Mouse (Mus musculus) thymus, adult 18-20 months (tissue): ENCODE measurements around the gene Cyb5rl.

ENCODE experiments used
- DNase-seq, 2 experiments: peaks; one replicate each; pipeline ENCODE4 v3.0.0; 2022; ENCODE audit warnings: mixed read lengths in 2 of 2

The Cyb5rl gene

DNA sequence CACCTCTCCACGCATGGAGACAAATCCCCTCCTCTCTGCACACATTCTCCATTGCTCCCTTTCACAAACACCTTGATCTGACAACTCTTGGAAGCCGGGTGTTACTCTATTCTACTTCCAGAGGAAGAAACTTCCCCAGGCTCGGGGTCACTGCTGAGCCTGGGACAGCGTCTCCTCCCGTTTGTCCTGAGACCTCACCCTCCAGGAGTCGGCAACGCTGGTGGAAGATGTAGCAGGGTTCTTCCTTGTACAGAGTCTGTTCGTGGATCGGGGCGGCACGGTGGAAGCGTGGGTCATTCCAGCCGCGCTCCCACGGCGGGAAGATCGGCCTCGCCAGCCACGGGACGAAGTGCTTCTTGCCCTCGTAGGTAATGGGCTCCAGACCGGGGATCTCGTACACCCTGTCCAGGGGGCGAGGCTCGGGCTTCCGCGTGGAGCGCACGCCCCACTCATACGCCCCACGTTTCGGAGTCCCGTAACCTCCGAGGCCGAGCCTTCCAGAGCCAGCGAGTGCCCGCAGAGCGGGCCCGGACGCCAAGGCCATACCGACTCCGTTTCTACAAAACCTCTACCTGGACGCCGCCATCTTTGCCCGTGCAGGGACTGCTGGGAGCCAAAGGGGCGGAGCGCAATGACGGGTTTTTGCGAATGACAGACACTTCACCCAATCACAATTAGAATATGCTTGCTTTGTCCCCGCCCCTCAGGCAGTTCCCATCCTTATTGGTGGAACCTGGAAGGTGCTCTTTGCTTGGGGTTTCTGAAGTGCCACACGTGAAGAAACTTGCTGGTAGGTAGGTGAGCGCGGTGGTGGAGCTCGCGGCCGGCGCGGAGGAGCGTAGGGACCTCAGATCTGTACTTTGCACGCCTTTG, at the start of gene Cyb5rl, which contains the start of gene Mrpl37:
Gene Cyb5rl, plus strand, starts transcription at position 737 of the 873 bp plus-strand sequence.
Gene Mrpl37, minus strand, starts transcription at position 617 of the 873 bp plus-strand sequence.
- DNase-seq: peak; percentile 90 to 94

DNA sequence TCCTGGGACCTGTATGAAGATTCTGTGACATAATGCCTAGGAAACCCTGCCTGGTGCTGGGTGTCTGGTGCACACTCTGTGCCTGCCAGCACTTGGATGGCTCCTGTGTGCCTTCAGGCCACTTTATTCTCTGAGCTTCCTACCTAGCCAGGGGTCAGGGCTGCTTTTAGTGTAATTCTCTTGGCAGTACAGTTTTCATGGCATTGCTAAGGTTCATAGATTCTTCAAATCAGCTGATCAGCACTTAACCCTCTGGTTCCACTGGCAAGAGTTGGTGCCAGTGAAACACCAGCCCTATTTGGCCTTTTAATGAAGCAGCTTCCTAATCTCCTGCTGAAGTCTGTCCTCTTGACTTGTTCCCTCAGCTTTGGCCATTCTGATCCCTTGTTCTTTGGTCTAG, 49.5 kb upstream of the Cyb5rl start:
- no peak for DNase-seq

DNA sequence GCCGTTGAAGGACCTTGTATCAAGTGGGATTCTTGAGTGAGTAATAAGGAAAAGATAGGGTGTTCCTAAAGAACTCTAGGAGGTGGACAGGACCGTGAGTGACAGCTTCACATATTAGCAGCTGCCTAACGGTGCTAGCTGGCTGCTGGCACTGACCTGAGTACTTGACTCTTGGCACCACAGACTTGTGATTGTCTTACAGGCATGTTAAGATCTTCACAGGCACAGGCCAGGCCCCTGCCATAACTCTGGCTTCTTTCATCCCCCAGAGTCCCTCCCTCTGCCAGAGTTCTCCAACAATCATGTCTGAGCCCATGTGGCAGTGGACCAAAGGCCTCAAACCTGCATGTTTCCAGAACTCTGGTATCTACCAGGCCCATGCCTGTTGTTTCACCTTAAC, 48.3 kb upstream of the Cyb5rl start:
- no peak for DNase-seq

DNA sequence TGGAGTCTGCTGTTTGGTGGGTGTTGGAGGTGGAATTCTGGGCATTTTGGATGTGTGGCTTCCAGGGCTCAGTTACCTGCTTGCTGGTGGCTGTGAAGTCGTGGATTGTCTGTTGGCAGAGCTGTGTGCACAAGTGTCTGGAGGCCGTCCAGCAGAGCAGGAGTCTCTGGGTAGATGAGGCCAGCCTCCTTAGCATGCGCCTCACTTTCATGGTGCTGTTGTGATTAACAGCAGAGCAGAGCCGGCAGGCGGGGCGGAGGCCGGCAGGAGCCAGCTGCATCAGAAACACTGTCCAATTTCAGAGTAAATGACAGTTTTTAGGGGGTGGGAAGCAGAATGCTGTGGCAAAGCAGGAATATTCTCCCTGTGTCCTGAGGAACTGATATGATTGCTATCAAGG, 47.8 kb upstream of the Cyb5rl start:
- no peak for DNase-seq

DNA sequence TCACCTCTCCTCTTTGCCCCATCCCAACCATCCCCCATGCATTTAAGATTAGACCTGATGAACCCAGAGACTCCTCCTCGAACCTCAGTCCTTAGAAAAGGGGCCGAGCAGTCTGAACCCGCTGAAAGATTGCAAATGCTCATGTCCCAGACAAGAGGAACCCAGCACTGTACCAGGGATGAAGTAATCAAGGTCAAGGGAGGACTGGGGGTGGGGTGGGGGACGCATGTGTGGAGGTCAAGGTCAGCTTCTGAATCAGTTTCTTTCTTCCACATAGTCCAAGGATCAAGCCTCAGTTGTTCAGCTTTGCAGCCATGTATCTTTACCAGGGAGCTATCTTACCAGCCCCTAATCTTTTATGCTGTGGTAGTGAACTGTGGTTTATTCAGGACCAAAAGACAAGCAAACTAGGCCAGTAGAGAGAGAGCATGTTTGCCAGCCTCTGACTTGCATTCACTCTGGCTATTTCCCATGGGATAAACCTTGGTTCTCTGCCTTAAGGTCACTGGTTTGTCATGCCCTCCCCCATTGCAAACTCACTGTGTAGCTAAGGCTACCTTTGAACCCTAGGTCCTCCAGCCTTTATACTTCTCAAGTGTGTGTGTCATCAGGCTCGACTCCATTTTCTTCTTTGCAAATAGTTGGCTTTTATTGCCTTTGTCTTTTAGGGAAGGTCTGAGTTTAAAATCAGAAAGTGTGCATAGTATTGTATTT, 46.3 kb upstream of the Cyb5rl start:
- DNase-seq: no peak

DNA sequence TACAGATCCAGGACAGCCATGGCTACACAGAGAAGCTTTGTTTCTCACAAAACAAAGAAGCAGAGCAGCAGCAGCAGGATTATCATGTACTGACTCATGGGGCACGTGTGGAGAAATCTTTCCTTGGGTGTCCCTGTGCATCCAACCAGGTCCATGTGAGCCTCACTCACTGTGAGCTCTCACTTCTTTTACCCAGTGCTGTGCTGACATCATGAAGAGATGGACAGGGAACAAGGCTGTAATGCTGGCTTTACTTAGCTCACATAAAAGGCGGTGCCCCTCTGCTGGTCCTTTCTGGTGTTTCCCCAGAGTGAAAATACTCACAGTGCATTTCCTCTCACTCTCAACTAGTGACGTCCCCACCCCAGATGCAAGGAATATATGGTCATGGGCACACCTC, 45.3 kb upstream of the Cyb5rl start:
- DNase-seq: no peak

DNA sequence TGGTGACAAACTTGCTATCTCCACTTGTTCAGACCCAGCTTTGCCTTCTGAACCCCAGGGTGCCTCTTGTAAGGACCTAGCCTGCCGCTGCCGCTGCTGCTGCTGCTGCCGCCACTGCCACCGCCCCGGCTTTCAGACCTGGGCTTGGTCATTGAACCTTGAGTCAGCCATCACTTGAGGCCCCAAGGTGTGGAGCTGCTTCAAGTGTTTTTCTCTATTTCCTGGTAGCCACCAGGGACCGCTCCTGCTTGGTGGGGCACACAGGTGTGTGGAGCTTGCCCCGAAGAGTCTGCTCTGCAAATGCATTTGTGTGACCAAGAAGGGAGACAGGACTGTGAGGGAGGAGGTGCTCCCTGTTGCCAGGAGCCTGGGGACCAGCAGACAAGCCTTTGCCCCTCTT, 41.9 kb upstream of the Cyb5rl start:
- DNase-seq: no peak

DNA sequence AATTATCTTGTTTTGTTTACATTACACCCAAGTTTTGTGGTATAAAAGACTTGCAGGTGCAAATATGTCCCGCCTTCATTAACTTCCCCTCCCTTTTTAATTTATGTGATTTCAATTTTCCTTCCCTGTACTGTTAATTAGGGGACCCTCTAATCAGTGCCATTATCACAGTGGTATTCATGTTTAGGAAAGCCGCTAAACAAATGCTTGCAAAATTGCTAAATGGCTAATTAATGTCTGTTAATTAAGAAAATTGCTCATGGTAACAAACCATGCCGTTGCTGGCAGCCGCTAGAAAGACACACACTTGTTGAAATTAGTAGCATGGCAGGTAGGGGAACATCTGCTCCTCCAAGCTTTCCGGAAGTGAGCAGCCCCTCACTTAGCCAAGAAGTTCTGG, 41.4 kb upstream of the Cyb5rl start:
- no peak for DNase-seq

DNA sequence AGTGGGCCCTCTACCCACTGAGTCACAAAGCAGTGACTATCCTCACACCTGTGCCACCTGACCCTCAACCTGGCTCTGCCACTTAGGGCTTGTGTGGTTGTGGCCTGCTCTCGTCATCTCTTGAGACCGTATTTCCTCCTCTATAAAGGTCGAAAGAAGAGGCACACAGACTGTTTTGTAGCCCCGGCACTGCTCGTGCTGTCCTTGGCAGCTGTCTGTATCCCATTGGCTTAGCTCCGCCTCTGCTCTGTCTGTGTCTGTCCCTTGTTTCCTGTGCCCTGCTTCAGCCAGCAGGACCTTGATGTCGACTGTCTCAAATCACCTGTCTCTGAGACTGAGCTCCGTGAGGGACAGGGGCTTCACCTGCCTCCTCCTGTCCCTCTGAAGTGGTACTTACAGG, 40.3 kb upstream of the Cyb5rl start:
- DNase-seq: no peak

DNA sequence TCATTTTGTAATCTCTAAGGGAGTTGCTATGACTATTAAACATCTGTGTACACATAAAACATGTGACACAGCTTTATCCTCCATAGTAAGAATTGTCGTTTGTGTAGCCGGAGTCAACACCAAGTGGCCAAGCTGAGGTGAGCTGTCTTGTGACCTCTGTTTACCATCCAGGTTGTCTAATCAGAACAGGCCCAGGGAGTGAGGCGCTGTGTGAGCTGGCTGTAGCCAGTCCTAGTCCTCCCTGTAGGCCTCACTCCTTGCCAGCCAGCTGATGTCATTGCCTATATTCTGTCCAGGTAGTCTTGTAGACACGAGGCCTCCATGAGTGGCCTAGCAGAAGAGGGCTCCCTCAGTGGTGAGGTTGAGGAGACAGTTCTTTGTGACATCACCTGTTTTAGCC, 31.1 kb upstream of the Cyb5rl start:
- DNase-seq: no peak

DNA sequence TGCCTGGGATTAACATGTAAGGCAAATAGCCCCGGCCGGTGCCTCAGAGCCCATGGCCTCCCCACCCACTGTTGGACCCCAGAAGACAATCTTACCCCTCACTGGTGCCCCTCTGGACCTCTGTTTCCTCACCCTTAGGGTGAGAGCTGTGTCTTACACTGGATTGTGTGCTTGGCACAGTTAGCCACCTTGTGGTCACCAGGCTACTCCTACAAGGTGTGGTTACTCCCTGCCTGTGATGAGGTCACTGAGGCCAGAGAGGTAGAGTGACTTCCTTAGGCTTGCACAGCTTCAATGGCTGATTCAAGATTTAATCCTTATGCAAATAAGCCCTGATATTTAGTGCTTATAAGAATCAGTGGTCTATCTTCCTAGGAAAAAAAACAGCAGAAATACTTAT, 29.8 kb upstream of the Cyb5rl start:
- DNase-seq: no peak

DNA sequence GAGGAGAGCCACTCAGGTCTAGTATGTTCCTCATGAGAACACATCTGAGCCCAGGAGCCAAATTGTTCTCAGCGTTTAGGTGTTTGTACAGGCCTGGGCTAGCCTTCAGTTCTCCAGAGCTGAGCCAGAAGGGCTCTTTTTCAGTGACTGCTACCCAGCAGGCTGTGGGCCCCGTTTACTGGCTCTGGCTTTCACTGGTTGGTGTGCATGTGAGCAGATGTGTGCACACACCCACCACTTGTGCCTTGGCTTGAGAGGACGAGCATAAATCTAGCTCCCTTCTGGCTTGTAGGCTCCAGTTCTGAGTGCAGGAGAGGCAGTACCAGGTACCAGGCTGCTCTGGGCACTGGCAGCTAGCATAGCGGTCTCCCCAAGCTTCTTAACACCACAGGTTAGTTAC, 28.5 kb upstream of the Cyb5rl start:
- no peak for DNase-seq

DNA sequence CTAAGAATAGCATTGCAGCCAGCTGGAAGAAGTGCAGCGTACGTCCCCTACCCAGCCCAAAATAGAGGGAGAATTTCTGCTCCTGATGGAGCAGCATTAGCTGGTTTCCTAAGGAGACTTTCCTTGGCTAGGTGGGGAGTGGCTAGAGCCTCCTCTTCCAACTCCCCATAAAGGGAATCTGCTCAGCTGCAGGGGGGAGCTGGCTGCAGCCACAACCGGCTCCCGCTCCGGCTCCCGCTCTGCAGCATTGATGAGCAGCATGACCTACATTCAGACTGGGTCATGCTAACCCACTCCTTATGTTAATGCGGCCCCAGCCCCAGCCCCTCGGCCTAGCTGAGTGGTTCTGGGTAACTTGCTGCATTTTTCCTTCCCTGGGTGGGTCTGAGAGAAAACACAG, 27.5 kb upstream of the Cyb5rl start:
- no peak for DNase-seq

DNA sequence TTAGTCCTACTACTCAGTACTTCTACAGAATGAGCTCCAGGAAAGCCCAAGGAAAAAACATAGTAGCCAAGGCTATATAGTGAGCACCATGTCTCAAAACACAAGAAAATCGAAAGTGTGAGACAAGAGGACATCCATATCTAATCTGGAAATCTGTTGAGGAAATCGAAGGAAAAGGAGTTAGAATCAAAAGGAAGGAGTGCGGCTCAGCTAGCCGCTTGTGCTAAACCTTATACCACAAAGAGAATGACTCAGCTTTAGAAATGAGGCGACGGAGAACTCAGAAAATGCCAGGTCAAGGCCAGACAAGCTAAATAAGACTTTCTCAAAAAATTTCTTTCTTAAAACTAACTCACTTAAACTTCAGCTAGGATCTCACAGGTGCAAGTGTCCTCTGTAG, 24.5 kb upstream of the Cyb5rl start:
- DNase-seq: no peak

DNA sequence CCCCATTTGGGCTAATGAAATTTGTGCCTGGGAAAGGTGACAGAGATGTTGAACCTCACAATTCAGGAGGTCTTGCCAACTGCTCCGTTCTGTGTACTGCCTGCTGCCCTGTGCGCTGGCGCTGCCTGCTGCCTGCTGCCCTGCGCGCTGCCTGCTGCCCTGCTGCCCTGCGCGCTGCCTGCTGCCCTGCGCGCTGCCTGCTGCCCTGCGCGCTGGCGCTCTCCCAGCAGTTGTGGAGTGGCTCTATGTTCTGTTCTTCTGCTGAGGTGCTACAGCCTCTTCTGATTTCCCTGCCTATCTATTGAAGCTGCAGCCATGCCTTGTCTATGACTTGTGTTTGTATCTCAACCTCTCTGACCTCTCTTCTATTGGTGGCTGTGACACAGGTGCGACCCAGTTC, 21.6 kb upstream of the Cyb5rl start:
- DNase-seq: no peak

DNA sequence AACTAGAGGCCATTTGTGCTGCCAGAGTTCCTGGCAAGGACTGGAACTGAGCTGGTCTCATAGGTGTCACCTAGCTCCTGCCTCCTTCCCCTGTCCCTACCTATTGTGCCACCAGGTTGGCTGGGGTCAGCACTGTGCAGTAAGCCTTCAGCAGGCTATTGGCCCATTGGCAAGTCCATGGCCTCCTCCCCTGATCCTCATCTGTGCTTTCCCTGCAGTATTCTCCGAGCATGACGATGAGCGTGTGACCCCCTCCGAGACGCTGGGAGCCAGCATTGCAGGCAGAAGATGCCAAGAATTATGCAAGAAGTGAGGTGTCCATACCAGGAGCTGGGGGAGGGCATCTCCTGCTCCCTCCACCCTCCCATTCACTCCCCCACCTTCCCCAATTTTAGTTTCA, 19.0 kb upstream of the Cyb5rl start:
- DNase-seq: no peak

DNA sequence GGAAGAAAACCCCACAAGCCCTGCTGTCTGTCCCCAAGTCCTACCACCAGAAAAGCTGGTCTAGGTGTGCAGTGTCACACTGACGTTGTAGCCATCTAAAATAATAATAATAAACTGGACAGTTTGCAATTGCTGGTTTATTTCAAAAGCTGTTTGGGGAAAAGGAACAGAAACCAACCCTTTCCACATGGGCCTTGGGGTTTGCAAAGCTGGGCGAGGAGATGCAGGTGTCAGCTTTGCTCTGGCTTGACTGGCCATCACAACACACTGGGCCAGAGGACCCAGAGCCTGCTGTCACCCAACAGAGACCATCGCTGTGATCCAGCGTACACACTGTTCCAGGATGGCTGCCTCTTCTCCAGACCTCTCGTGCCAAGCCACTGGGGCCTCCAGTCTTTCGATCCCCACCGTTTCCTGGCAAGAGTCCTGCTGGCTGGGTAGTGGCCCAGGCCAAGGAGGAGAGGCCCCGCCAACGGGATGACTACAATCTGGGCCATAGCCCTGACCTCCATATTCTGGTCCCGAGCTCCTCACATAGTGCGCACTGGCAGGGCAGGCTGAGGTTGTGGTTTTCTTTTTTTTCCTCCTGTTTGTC, 18.1 kb upstream of the Cyb5rl start:
- DNase-seq: no peak

DNA sequence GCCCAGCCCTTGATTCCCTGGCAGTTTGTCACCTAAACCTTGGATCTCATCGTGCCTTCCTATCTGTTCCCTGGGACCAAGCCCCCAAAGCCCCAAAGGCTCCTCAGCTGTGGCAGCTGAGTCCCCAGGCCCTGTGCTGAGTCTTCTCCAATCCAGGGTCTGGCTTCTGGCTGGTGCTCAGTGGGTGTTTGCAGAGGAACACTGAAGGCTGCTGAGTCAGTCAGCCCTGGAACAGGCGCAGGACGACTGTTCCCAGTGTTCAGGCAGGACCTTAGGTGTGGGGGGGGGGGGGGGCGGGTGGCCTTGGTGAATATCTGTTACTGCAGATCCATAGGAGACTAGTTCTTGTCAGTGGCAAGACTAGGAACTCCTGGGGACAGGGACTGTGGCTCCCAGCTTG, 14.9 kb upstream of the Cyb5rl start:
- no peak for DNase-seq

DNA sequence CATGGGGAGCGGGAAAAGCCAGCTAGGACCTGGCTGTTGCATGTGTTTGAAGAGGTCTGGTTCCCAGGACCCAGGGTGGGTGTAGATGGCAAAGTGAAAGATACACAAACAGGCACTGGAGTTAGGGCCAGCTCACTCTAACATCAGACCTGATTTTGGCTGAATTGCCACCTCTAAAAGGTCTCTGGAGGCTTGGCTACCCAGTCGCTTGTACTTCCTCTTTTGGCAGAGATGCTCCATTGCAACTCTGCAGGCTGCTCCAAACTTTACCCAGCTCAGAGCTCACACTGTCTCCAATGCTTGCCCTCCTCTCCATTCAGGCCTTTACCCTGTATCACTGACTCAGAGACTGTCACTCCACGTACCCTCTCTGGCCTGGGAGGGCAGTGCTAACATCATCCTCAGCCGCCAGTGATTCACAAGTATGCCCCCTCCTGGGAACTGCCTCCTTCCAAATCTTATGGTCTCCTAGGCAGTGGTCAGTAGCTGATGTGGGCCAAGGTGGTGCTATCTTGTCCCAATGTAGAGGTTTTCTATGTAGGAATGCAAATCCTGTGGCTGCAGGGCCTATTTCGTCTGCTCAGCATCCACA, 13.7 kb upstream of the Cyb5rl start:
- no peak for DNase-seq

DNA sequence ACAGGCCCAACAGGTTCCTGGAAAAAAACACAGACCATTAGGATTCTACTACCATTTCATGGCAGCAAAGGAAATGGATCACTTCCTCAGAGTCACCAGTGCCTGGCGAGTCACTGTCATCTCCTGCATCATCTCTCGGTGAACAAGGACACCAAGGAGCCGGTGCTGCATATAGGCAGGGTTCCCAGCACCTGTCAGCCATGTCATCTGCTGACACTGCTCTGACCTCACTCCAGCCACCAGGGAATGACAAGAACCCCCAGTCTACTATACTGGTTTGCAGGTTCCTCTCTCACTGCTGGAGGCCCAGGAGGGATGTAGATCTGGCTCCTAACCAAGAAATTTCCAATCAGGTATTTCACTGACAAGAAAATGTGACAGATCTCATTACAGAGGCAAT, 10.7 kb upstream of the Cyb5rl start:
- DNase-seq: no peak

DNA sequence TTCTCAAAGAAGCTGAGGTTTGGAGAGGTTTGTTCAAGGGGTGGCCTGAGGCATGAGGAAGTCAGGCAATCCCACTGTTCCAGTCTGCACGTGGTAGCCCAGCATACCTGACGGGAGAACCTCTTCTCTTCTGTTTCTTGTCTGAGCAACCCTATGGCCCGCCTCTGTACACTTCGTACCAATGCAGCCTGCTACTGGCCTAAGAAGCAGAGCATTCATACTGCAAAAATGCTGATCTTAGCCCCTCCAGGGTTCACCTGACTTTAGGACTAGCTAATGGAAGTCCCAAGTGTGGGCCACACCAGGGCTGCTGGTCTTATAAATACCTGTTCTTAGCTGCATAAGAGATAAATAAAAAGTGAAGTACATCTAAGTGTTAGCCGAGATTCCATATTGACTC, 8.4 kb upstream of the Cyb5rl start:
- DNase-seq: no peak

DNA sequence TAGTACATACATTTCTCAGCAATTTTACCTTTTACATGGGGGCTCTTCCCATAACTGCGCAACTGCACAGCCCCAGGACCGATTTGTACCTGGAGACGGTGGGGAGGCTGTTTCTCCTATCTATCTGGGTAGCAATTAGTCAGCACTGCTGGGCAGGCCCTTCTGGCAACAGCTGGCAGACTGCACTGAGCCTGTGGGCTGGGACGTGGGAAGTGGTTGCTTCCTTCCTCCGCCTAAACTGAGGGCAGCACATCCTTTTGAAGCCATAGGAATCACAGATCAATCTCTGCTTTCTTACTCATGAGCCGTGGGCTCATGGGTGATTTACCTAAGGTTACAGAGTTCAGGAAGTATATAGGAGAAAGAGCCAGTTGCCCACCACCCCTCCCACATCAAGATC, 8.0 kb upstream of the Cyb5rl start:
- no peak for DNase-seq

DNA sequence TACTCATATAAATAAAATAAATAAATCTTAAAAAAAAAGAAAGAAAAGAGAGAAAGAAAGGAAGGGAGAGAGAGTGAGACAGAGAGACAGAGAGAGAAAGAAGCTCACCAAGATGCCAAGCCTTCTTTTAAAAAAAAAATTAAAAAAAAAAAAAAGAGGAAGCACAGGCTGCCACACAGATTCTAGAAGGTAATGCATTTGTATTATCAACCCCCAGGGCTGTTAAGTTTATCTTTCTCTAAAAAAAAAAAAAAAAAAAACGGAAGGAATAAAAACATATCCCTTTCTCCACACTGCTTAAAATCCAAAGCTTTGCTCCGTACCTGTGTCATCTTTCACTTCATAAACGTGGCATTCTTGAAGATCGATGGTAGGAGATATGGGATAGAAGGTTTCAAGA, 5.2 kb upstream of the Cyb5rl start:
- no peak for DNase-seq

DNA sequence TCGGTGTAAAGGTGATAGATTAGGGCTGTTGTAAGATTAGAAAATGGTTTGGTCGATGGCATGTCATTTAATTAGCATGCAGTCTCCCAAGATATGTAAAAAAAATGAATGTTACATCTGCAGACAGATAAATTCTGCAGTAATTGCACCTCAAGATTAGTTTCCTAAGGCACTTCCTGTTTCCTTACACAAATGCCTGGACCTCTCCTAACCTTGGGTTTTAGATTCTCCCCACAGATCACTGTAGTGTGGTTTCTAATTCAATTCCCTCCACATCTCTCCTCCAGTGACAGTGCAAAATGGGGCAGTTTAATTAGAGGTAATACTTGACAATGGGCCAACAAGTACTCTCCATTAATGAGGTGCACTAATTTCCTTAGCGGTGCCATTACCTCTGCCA, 3.6 kb upstream of the Cyb5rl start:
- DNase-seq: no peak
